Mouse (Mus musculus): ENCODE results near the gene Fam181a.

DNA sequence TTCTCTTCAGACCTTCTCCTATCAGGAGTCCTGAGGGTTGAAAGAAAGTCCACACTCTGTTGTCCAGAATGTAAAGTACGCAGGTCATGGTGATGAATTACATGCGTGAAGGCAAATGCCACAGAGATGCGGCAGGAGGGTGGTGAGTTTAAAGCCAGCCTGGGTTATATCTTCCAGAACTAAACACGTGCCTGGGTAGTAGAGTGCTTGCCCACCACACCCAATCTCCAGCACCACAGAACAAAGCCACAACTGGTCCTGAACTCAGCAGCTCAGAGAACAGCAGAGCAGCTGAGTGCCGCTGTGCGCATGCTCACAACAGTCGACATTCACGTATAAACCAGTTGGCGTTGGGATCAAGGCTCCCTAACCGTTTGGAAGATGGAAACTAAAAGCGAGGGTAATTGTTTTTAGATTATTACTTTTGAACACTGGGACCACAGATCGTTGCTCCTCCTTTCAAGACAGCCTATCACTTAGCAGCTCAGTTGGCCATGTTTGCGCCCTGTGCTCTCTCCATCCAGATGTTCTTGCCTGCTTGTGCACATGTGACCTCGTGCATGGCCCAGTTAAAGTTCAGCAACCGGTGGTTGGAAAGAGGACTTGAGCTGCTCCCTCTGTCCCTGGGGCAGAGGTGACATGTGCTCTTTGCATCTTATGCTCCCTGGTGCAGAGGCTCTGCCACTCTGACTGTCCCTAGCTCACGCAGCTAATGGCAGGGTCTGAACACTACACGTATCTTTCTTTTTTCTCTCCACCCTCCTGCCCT is 50.9 kb downstream of the Fam181a start:
- TF ChIP-seq EP300 (IDR thresholded peaks at IDR 0.05; ENCODE audit: insufficient read depth, low read depth, low read length) (no peak), CTCF (IDR thresholded peaks at IDR 0.05; ENCODE audit: low read depth, low read length) (no peak), POLR2A (IDR thresholded peaks at IDR 0.05; ENCODE audit: insufficient read depth, low read length) (no peak)
